Mouse (Mus musculus): ENCODE results near the gene Rgl1.

The Rgl1 gene

GRCm38 (mm10) chr1:152766032-152766772 is at the start of gene Rgl1, which contains the start of gene Arpc5:
Gene Rgl1 (minus strand): TSS chr1:152766351.
Gene Arpc5 (plus strand): TSS chr1:152766542.
- peak; percentile 97 for DNase-seq (ENCODE audit: low read depth, low spot score)

GRCm38 (mm10) chr1:152815265-152815701 is 49.1 kb upstream of the Rgl1 start:
- peak; percentile 73 for DNase-seq (ENCODE audit: low read depth, low spot score)

- no peak for DNase-seq (ENCODE audit: low read depth, low spot score)
Measured at GRCm38 (mm10) chr1:152810533-152811439, 44.6 kb upstream of the Rgl1 start.

- no peak for DNase-seq (ENCODE audit: low read depth, low spot score)
Measured at GRCm38 (mm10) chr1:152809541-152810252, 43.5 kb upstream of the Rgl1 start.

GRCm38 (mm10) chr1:152808392-152808680 is 42.2 kb upstream of the Rgl1 start:
- no peak for DNase-seq (ENCODE audit: low read depth, low spot score)

- DNase-seq (ENCODE audit: low read depth, low spot score) = no peak
Measured at GRCm38 (mm10) chr1:152807619-152808391, 41.7 kb upstream of the Rgl1 start.

- DNase-seq (ENCODE audit: low read depth, low spot score) = no peak
Measured at GRCm38 (mm10) chr1:152804907-152805306, 38.8 kb upstream of the Rgl1 start.

GRCm38 (mm10) chr1:152800633-152801176 is 34.6 kb upstream of the Rgl1 start:
- DNase-seq (ENCODE audit: low read depth, low spot score) = no peak

- no peak for DNase-seq (ENCODE audit: low read depth, low spot score)
Measured at GRCm38 (mm10) chr1:152799897-152800296, 33.7 kb upstream of the Rgl1 start, which contains the start of gene Ncf2. Gene Ncf2 (plus strand): TSS chr1:152800194.

GRCm38 (mm10) chr1:152798125-152798524 is 32.0 kb upstream of the Rgl1 start:
- DNase-seq (ENCODE audit: low read depth, low spot score) = no peak

GRCm38 (mm10) chr1:152796683-152797263 is 30.6 kb upstream of the Rgl1 start:
- no peak for DNase-seq (ENCODE audit: low read depth, low spot score)

GRCm38 (mm10) chr1:152795688-152796255 is 29.6 kb upstream of the Rgl1 start:
- DNase-seq (ENCODE audit: low read depth, low spot score) = no peak

- peak; percentile 66 for DNase-seq (ENCODE audit: low read depth, low spot score)
Measured at GRCm38 (mm10) chr1:152793495-152794130, 27.5 kb upstream of the Rgl1 start.

- peak; percentile 80 for DNase-seq (ENCODE audit: low read depth, low spot score)
Measured at GRCm38 (mm10) chr1:152792736-152793494, 26.8 kb upstream of the Rgl1 start.

- peak; percentile 72 for DNase-seq (ENCODE audit: low read depth, low spot score)
Measured at GRCm38 (mm10) chr1:152791269-152791668, 25.1 kb upstream of the Rgl1 start.

- peak; percentile 32 for DNase-seq (ENCODE audit: low read depth, low spot score)
Measured at GRCm38 (mm10) chr1:152790821-152791220, 24.7 kb upstream of the Rgl1 start.

GRCm38 (mm10) chr1:152790254-152790653 is 24.1 kb upstream of the Rgl1 start:
- DNase-seq (ENCODE audit: low read depth, low spot score) = peak; percentile 74

GRCm38 (mm10) chr1:152788121-152788660 is 22.0 kb upstream of the Rgl1 start:
- DNase-seq (ENCODE audit: low read depth, low spot score) = no peak

GRCm38 (mm10) chr1:152786953-152787352 is 20.8 kb upstream of the Rgl1 start:
- no peak for DNase-seq (ENCODE audit: low read depth, low spot score)

Measured in mesoderm, embryonic 11.5 days (tissue).